Mouse (Mus musculus): ENCODE data around the gene Olfr1262.

The Olfr1262 gene

GRCm38 (mm10) chr2:89999845-90000244 is at the start of gene Olfr1262:
TSS of gene Olfr1262 (plus strand) at chr2:90000145.
- no peak for DNase-seq (ENCODE audit: low read depth, low spot score)

- no peak for DNase-seq (ENCODE audit: low read depth, low spot score)
These were observed 25.8 kb upstream of the Olfr1262 start, which contains the start of gene Olfr1260 for GRCm38 (mm10) chr2:89974184-89974583. TSS of gene Olfr1260 (plus strand) at chr2:89974340.

GRCm38 (mm10) chr2:89977709-89978108 is 22.2 kb upstream of the Olfr1262 start:
- DNase-seq (ENCODE audit: low read depth, low spot score) = no peak

GRCm38 (mm10) chr2:89990921-89991320 is 9.0 kb upstream of the Olfr1262 start, which contains the start of gene Olfr1261:
TSS of gene Olfr1261 (plus strand) at chr2:89991221.
- no peak for DNase-seq (ENCODE audit: low read depth, low spot score)

- no peak for DNase-seq (ENCODE audit: low read depth, low spot score)
These were observed 11.9 kb downstream of the Olfr1262 start, which contains the start of gene Olfr1263 for GRCm38 (mm10) chr2:90011831-90012230. TSS of gene Olfr1263 (plus strand) at chr2:90012131.

GRCm38 (mm10) chr2:90025477-90025876 is 25.5 kb downstream of the Olfr1262 start, which contains the start of gene Olfr1264:
TSS of gene Olfr1264 (minus strand) at chr2:90025577.
- no peak for DNase-seq (ENCODE audit: low read depth, low spot score)

GRCm38 (mm10) chr2:90035037-90035436 is 35.1 kb downstream of the Olfr1262 start, which contains the start of gene Olfr1265:
TSS of gene Olfr1265 (plus strand) at chr2:90035337.
- DNase-seq (ENCODE audit: low read depth, low spot score) = no peak

Data from brain, embryonic 18.5 days (tissue).